Mouse (Mus musculus) midbrain, embryonic 13.5 days (tissue): ENCODE results near the gene Bcl2l1. TPM values are rescaled to one million over a fixed set of nuclear protein-coding genes. Genes with fewer than 3 reads are reported as not detected.

Experiments
- ATAC-seq: fragments of 200-750 bp; cut with Nextera tagmentation; 2 replicates; pipeline ENCODE4 v1.8.0; 2017; ENCODE audit warnings: mild to moderate bottlenecking, moderate TSS enrichment, moderate library complexity
- H3K27ac ChIP-seq: fragments of 300-500 bp; sonication (generic); 2 replicates; pipeline ENCODE4 v1.5.1; 2015; ENCODE audit warnings: inconsistent platforms, mild to moderate bottlenecking, moderate library complexity
- H3K27me3 ChIP-seq: fragments of 300-500 bp; sonication (generic); 2 replicates; pipeline ENCODE4 v1.6.1; 2015; ENCODE audit warnings: mild to moderate bottlenecking, inconsistent platforms
- H3K36me3 ChIP-seq: fragments of 300-500 bp; sonication (generic); 2 replicates; pipeline ENCODE4 v1.6.1; 2015; ENCODE audit warnings: mild to moderate bottlenecking, inconsistent platforms
- H3K4me1 ChIP-seq: fragments of 300-500 bp; sonication (generic); replicated peaks from 2 replicates; pipeline ENCODE4 v1.6.1; 2015; ENCODE audit warnings: inconsistent platforms
- H3K4me2 ChIP-seq: fragments of 300-500 bp; sonication (generic); replicated peaks from 2 replicates; pipeline ENCODE4 v1.6.1; 2015; ENCODE audit warnings: moderate library complexity, mild to moderate bottlenecking, inconsistent platforms
- H3K4me3 ChIP-seq: fragments of 300-500 bp; sonication (generic); replicated peaks from 2 replicates; pipeline ENCODE4 v1.5.1; 2015; ENCODE audit warnings: mild to moderate bottlenecking, inconsistent platforms
- H3K9ac ChIP-seq: fragments of 300-500 bp; sonication (generic); replicated peaks from 2 replicates; pipeline ENCODE4 v1.6.1; 2015; ENCODE audit warnings: mild to moderate bottlenecking, inconsistent platforms
- H3K9me3 ChIP-seq: fragments of 300-500 bp; sonication (generic); 2 replicates; pipeline ENCODE4 v1.6.1; 2016; ENCODE audit warnings: mild to moderate bottlenecking, inconsistent platforms
- WGBS: fragments of 180-500 bp; shearing (Covaris S2); methylation state at CpG from one replicate; pipeline ENCODE4 v1.1.7; 2015; 5-methylcytosine and 5-hydroxymethylcytosine counted together
- polyA plus RNA-seq: library from polyadenylated mRNA; unstranded; fragments of >200 nt; fragmentation: Nextera tagmentation; extraction: Ambion mirVana; gene quantifications from 2 replicates; pipeline ENCODE4 v1.2.1, GENCODE M21; 2015

Bcl2l1 gene
- polyA plus RNA-seq, 1 experiment from 2014 or later: 190 TPM

- 81% methylated on average over 9 of the region's 9 CpGs for WGBS
- ATAC-seq: no peak
- Histone ChIP-seq H3K36me3 (no peaks in the 10 kb centered on the region), H3K4me2 (no peak overlapping the region), H3K9ac (no peak overlapping the region), H3K9me3 (no peaks in the 10 kb centered on the region), H3K27me3 (no peaks in the 10 kb centered on the region), H3K27ac (no peak overlapping the region), H3K4me1 (peaks cover 10% of the 10 kb centered on the region), H3K4me3 (no peak overlapping the region)
These were observed 37.2 kb downstream of the Bcl2l1 start for GRCm38 (mm10) chr2:152794281-152794827.

GRCm38 (mm10) chr2:152793381-152793780 lies 38.1 kb downstream of the Bcl2l1 start:
- WGBS: 94% methylated on average over 5 of the region's 5 CpGs
- Histone ChIP-seq H3K4me1 (peaks cover 19% of the 10 kb centered on the region), H3K27me3 (no peaks in the 10 kb centered on the region), H3K9ac (no peak overlapping the region), H3K9me3 (no peaks in the 10 kb centered on the region), H3K27ac (no peak overlapping the region), H3K4me2 (no peak overlapping the region), H3K36me3 (no peaks in the 10 kb centered on the region), H3K4me3 (no peak overlapping the region)
- ATAC-seq: no peak

- no peak for ATAC-seq
- H3K27ac ChIP-seq: no peak overlapping the region
- WGBS: 68% methylated on average over 2 of the region's 2 CpGs
- peaks cover 19% of the 10 kb centered on the region for H3K4me1 ChIP-seq
- no peaks in the 10 kb centered on the region for H3K27me3 ChIP-seq
- H3K4me2 ChIP-seq: no peak overlapping the region
- no peak overlapping the region for H3K4me3 ChIP-seq
- no peaks in the 10 kb centered on the region for H3K36me3 ChIP-seq
- no peak overlapping the region for H3K9ac ChIP-seq
- no peaks in the 10 kb centered on the region for H3K9me3 ChIP-seq
These were observed 39.1 kb downstream of the Bcl2l1 start for GRCm38 (mm10) chr2:152792461-152792860.

DNA sequence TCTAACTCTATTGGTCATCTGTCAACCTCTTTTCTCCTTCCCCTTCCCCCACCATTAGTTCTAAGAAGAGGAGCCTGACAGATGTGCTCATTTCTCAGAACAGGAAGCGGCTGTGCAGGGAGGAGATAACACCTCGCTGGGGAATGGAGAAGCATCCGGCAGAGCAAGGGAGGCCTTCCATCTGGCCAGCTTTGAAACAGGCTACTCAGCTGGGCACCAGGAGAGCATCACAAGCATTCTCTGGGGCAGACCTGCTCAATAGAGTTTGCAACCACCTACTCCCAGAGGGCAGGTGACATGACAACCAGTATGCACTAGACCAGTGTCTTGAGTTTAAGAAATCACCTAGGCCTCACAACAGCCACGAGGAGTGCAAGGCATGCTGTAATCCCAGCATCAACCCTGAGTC lies 41.9 kb downstream of the Bcl2l1 start:
- H3K4me3 ChIP-seq: no peak overlapping the region
- no peaks in the 10 kb centered on the region for H3K9me3 ChIP-seq
- no peaks in the 10 kb centered on the region for H3K36me3 ChIP-seq
- ATAC-seq: no peak
- H3K4me1 ChIP-seq: peaks cover 19% of the 10 kb centered on the region
- no peak overlapping the region for H3K27ac ChIP-seq
- no peak overlapping the region for H3K4me2 ChIP-seq
- H3K9ac ChIP-seq: no peak overlapping the region
- 73% methylated on average over 4 of the region's 4 CpGs for WGBS
- no peaks in the 10 kb centered on the region for H3K27me3 ChIP-seq

GRCm38 (mm10) chr2:152788892-152789421 lies 42.6 kb downstream of the Bcl2l1 start:
- Histone ChIP-seq H3K9ac (no peak overlapping the region), H3K36me3 (no peaks in the 10 kb centered on the region), H3K4me3 (no peak overlapping the region), H3K27me3 (no peaks in the 10 kb centered on the region), H3K4me1 (peaks cover 15% of the 10 kb centered on the region), H3K27ac (peak overlapping the region; percentile 46; the same call in 1 of the 2 replicates), H3K4me2 (no peak overlapping the region), H3K9me3 (no peaks in the 10 kb centered on the region)
- 80% methylated on average over 6 of the region's 6 CpGs for WGBS
- peak; percentile 14; the same call in 1 of the 2 replicates for ATAC-seq

DNA sequence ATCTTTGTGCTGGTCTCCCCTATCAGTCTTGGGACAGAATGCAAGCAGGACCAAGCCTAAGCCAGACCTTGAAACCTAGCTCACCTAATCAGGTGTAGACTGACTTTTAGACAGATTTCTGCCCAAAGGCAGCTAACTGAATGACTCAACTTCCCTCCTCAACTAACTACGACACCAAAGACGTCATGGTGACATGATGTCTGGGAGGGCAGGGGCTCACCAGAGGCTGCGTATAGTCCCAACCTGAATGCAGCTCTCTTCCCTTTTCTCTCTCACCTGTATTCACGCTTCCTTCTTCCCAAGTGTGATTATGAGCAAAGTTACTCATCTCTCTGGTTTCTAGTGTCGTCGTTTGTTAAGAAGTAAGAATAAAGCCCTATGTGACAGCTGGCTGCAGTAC lies 44.0 kb downstream of the Bcl2l1 start:
- Histone ChIP-seq H3K27me3 (no peaks in the 10 kb centered on the region), H3K27ac (no peak overlapping the region), H3K9ac (no peak overlapping the region), H3K9me3 (no peaks in the 10 kb centered on the region), H3K4me2 (no peak overlapping the region), H3K36me3 (no peaks in the 10 kb centered on the region), H3K4me1 (peaks cover 15% of the 10 kb centered on the region), H3K4me3 (no peak overlapping the region)
- no peak for ATAC-seq
- 96% methylated on average over 6 of the region's 6 CpGs for WGBS

DNA sequence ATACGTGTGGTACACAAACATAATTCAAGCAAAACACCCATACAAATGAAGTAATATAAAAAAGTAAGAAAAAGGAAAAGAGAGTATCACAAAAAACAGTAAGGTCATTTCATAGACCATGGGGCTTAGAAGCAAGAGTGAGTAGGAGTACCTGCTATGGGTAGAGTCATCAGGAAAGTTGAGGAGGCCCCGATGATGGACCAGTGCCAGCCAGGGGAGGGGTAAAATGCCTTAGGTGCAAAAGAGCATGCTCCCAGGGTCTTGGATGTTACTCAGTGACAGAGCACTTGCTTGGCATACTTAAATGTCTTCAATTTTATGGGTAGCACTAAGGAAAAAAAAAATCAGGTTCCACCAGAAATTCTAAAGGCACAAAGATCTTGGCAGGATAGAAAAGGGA lies 44.4 kb downstream of the Bcl2l1 start:
- Histone ChIP-seq H3K4me2 (no peak overlapping the region), H3K27me3 (no peaks in the 10 kb centered on the region), H3K4me1 (peaks cover 15% of the 10 kb centered on the region), H3K27ac (no peak overlapping the region), H3K9ac (no peak overlapping the region), H3K4me3 (no peak overlapping the region), H3K36me3 (peaks cover 2% of the 10 kb centered on the region; the same call in 1 of the 2 replicates), H3K9me3 (no peaks in the 10 kb centered on the region)
- WGBS: 96% methylated on average over 2 of the region's 2 CpGs
- ATAC-seq: no peak

GRCm38 (mm10) chr2:152785446-152786350 lies 45.8 kb downstream of the Bcl2l1 start:
- H3K4me3 ChIP-seq: no peak overlapping the region
- no peaks in the 10 kb centered on the region for H3K27me3 ChIP-seq
- peaks cover 17% of the 10 kb centered on the region for H3K36me3 ChIP-seq
- H3K9me3 ChIP-seq: no peaks in the 10 kb centered on the region
- ATAC-seq: no peak
- no peak overlapping the region for H3K9ac ChIP-seq
- H3K4me2 ChIP-seq: no peak overlapping the region
- H3K4me1 ChIP-seq: peaks cover 15% of the 10 kb centered on the region
- WGBS: 80% methylated on average over 18 of the region's 18 CpGs
- 0 out of 2 replicates have a peak overlapping the region, but pooled peaks have one; percentile 36 for H3K27ac ChIP-seq

DNA sequence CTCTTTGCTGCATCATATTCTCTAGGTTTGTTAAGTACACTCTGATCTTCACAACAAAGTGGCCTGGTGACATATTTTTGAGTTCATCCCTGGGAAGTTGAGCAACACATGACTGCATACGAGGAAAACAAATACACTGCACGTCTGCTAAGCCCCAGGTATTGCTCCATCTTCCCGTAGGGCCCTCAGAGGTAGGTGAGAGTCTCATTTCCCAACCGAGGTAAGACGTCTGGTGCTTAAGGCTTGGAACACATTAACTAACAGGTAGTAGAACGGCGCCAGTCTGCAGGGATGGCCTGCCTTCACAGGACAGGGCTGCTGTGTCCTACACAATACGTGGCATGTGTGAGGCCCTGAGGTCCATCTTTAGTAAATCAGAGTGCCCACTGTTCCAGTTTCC lies 46.9 kb downstream of the Bcl2l1 start:
- Histone ChIP-seq H3K27ac (no peak overlapping the region), H3K27me3 (no peaks in the 10 kb centered on the region), H3K9ac (no peak overlapping the region), H3K4me3 (no peak overlapping the region), H3K4me1 (peaks cover 13% of the 10 kb centered on the region), H3K36me3 (peaks cover 26% of the 10 kb centered on the region), H3K9me3 (no peaks in the 10 kb centered on the region), H3K4me2 (no peak overlapping the region)
- no peak for ATAC-seq
- WGBS: 97% methylated on average over 8 of the region's 8 CpGs

- Histone ChIP-seq H3K36me3 (peaks cover 33% of the 10 kb centered on the region), H3K27ac (no peak overlapping the region), H3K4me1 (no peaks in the 10 kb centered on the region), H3K27me3 (no peaks in the 10 kb centered on the region), H3K4me2 (no peak overlapping the region), H3K9me3 (no peaks in the 10 kb centered on the region), H3K4me3 (no peak overlapping the region), H3K9ac (no peak overlapping the region)
- ATAC-seq: no peak
- 95% methylated on average over 5 of the region's 5 CpGs for WGBS
These were observed 48.3 kb downstream of the Bcl2l1 start for GRCm38 (mm10) chr2:152783241-152783640.

DNA sequence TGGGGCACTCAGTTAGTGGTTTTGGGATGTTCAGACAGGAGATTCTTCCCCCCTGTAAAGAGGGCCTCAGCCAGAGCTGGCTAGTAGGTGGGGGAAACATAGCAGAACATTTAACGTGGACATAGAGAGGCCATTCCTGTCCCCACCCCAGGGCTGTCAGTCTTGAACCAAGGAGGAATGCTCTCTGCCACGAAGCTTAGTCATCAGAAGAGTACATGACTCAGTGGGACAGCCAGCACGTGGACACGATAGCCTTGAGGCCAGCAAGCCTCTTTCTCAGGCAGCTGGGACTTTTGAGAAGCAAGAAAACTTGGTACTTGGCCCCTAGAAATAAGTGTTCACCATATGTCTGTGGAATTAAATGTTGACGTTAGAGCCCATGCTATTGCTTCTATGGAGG lies 48.9 kb downstream of the Bcl2l1 start:
- 89% methylated on average over 5 of the region's 5 CpGs for WGBS
- H3K4me1 ChIP-seq: no peaks in the 10 kb centered on the region
- no peak overlapping the region for H3K4me3 ChIP-seq
- no peak overlapping the region for H3K9ac ChIP-seq
- no peaks in the 10 kb centered on the region for H3K9me3 ChIP-seq
- H3K4me2 ChIP-seq: no peak overlapping the region
- no peak for ATAC-seq
- no peak overlapping the region for H3K27ac ChIP-seq
- H3K27me3 ChIP-seq: no peaks in the 10 kb centered on the region
- peaks cover 33% of the 10 kb centered on the region for H3K36me3 ChIP-seq

DNA sequence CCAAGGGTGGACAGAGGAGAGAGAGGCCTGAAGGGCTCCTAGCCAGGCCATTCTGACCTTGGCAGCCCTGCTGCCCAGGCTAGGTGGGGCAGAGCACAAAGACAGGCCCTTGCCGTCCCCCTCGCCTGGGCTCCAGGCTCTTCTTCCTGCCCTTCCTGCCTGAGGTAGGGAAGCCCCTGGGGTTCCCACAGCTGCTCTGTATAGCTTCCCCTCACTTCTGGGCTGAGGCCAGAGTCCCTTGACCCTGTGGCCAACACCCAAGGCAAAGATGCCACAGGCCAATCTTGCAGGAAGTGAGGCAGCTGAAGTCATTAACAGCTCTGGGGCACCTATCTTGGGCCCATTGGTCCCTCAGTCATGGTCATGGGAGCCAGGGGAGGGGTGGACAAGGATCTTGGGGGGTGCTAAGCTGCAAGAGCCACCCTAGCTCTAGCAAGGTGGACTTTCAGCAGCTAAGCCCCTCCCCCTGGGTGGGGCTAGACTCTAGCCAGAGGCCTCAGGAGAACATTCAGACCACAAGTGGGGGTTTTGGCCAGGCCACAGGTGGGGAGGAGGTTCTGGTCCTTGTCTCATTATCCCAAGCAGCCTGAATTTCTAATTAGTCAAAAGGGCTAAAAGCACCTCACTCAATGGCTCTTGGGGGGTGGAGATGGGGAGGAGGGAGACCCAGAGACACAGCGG lies 50.4 kb downstream of the Bcl2l1 start:
- H3K4me1 ChIP-seq: no peaks in the 10 kb centered on the region
- peak; percentile 14; the same call in 1 of the 2 replicates for ATAC-seq
- H3K36me3 ChIP-seq: peaks cover 33% of the 10 kb centered on the region
- H3K9ac ChIP-seq: no peak overlapping the region
- no peaks in the 10 kb centered on the region for H3K27me3 ChIP-seq
- no peak overlapping the region for H3K4me3 ChIP-seq
- no peaks in the 10 kb centered on the region for H3K9me3 ChIP-seq
- no peak overlapping the region for H3K4me2 ChIP-seq
- WGBS: 87% methylated on average over 3 of the region's 3 CpGs
- no peak overlapping the region for H3K27ac ChIP-seq
